Mouse (Mus musculus) left cerebral cortex, adult 2 months (tissue): Measurements from ENCODE around the gene Il11ra2. TPM values are rescaled to one million over a fixed set of nuclear protein-coding genes. Genes with fewer than 3 reads are reported as not detected.
"Not testable (repeated sequence)": the region's sequence is repeated elsewhere in the genome, so short reads cannot be mapped to it uniquely, and the experiment has no call there.

Source experiments
- DNase-seq, 2 experiments: peaks; one replicate each; pipeline ENCODE4 v3.0.0; 2021 to 2022; ENCODE audit warnings: low spot score in 2 of 2, mixed read lengths in 1 of 2; ENCODE audit errors: extremely low spot score in 1 of 2
- H3K27ac ChIP-seq: fragments of 200-600 bp; 2 replicates; pipeline ENCODE4 v1.8.1; 2022
- H3K4me3 ChIP-seq: fragments of 200-600 bp; 2 replicates; pipeline ENCODE4 v1.8.1; 2022
- intact Hi-C: fragments of 180-260 bp; cut with DNase I; formaldehyde crosslinking; loops from one replicate; pipeline ENCODE4 v1.15.1; 2025
- long read RNA-seq, 2 experiments: library from polyadenylated mRNA; stranded (forward); transcript quantifications; one replicate each; pipeline ENCODE4 v2.0.0; 2021; ENCODE audit warnings: borderline mapping rate in 2 of 2
- total RNA-seq, 2 experiments: library from RNA; stranded (reverse); gene quantifications; 2 replicates each; pipeline ENCODE4 v1.2.3; 2021

Il11ra2 gene
- total RNA-seq: under 1 TPM in 1 of 2 experiments, not detected in 1; 0.27 TPM
- long read RNA-seq, experiment 1: 0 reads
- long read RNA-seq, experiment 2, partial matches to known transcripts: 2 of 3 reads
- long read RNA-seq, experiment 2, other reads (novel, unspliced or antisense): 1 of 3 reads

GRCm38 (mm10) chr4:42661793-42662192 is at the start of gene Il11ra2:
TSS of gene Il11ra2 (minus strand) at chr4:42661893.
- intact Hi-C loops, H3K4me3 ChIP-seq, DNase-seq, H3K27ac ChIP-seq: not testable (repeated sequence)

- H3K27ac ChIP-seq, intact Hi-C loops: not testable (repeated sequence)
Observed at GRCm38 (mm10) chr4:42682183-42682524, 20.5 kb upstream of the Il11ra2 start.

GRCm38 (mm10) chr4:42681473-42682182 is 19.9 kb upstream of the Il11ra2 start:
- H3K27ac ChIP-seq, DNase-seq, intact Hi-C loops, H3K4me3 ChIP-seq: not testable (repeated sequence)

More at GRCm38 (mm10) chr4:42682183-42682524, 20.5 kb upstream of the Il11ra2 start:
- not testable (repeated sequence) for DNase-seq, H3K4me3 ChIP-seq

- H3K27ac ChIP-seq, intact Hi-C loops, H3K4me3 ChIP-seq, DNase-seq: not testable (repeated sequence)
Observed at GRCm38 (mm10) chr4:42680374-42681356, 19.0 kb upstream of the Il11ra2 start.

GRCm38 (mm10) chr4:42679365-42679764 is 17.7 kb upstream of the Il11ra2 start:
- H3K4me3 ChIP-seq, intact Hi-C loops, H3K27ac ChIP-seq, DNase-seq: not testable (repeated sequence)

- H3K27ac ChIP-seq, DNase-seq, H3K4me3 ChIP-seq, intact Hi-C loops: not testable (repeated sequence)
Observed at GRCm38 (mm10) chr4:42675415-42675814, 13.7 kb upstream of the Il11ra2 start.

GRCm38 (mm10) chr4:42654951-42655350 is 6.7 kb downstream of the Il11ra2 start, which contains the start of gene Ccl27b:
TSS of gene Ccl27b (plus strand) at chr4:42655251.
- DNase-seq, H3K27ac ChIP-seq, H3K4me3 ChIP-seq, intact Hi-C loops: not testable (repeated sequence)

- intact Hi-C loops, H3K27ac ChIP-seq, DNase-seq, H3K4me3 ChIP-seq: not testable (repeated sequence)
Observed at GRCm38 (mm10) chr4:42629419-42629818, 32.3 kb downstream of the Il11ra2 start, which contains the start of gene Gm2564. TSS of gene Gm2564 (plus strand) at chr4:42629719.

GRCm38 (mm10) chr4:42611895-42612294 is 49.8 kb downstream of the Il11ra2 start, which contains the start of gene Gm10591:
TSS of gene Gm10591 (plus strand) at chr4:42612195.
- H3K4me3 ChIP-seq, DNase-seq, H3K27ac ChIP-seq, intact Hi-C loops: not testable (repeated sequence)

Other genes with a start within 250 kb of the Il11ra2 start
- not detected for gene Gm21586, start 222.5 kb downstream of the Il11ra2 start, total RNA-seq
- 1 to 10 TPM; 7.8 to 8.7 TPM for gene Gm2163, start 195.1 kb downstream of the Il11ra2 start, total RNA-seq
- 1 to 10 TPM in 1 of 2 experiments, not detected in 1; 2.4 TPM for gene Fam205a2, start 133.7 kb downstream of the Il11ra2 start, total RNA-seq
- not detected for gene Gm10591, start 49.7 kb downstream of the Il11ra2 start, total RNA-seq
- gene Gm2564, start 32.2 kb downstream of the Il11ra2 start, total RNA-seq: 10 to 100 TPM; 14.0 to 14.4 TPM
- gene Ccl27b, start 6.6 kb downstream of the Il11ra2 start, total RNA-seq: 1 to 10 TPM; 2.4 to 6.4 TPM
- 1 to 10 TPM; 3.0 TPM for gene 4930578G10Rik, start 73.7 kb upstream of the Il11ra2 start, total RNA-seq
- gene Ccl19, start 94.7 kb upstream of the Il11ra2 start, total RNA-seq: under 1 TPM; 0.68 to 0.95 TPM
- not detected for gene Ccl21a, start 112.1 kb upstream of the Il11ra2 start, total RNA-seq
- gene Fam205a1, start 192.0 kb upstream of the Il11ra2 start, total RNA-seq: under 1 TPM in 1 of 2 experiments, not detected in 1; 0.11 TPM
- gene Gm12394, start 194.9 kb upstream of the Il11ra2 start, total RNA-seq: 1 to 10 TPM; 2.3 to 2.4 TPM
- gene Fam205c, start 212.3 kb upstream of the Il11ra2 start, total RNA-seq: 1 to 10 TPM; 1.0 to 1.8 TPM